Mouse (Mus musculus): ENCODE data around the gene Il1rapl2. TPM values are rescaled to one million over a fixed set of nuclear protein-coding genes. Genes with fewer than 3 reads are reported as not detected.

Il1rapl2 gene
- total RNA-seq (2012; rRNA removed): not detected in 2 replicates

DNA sequence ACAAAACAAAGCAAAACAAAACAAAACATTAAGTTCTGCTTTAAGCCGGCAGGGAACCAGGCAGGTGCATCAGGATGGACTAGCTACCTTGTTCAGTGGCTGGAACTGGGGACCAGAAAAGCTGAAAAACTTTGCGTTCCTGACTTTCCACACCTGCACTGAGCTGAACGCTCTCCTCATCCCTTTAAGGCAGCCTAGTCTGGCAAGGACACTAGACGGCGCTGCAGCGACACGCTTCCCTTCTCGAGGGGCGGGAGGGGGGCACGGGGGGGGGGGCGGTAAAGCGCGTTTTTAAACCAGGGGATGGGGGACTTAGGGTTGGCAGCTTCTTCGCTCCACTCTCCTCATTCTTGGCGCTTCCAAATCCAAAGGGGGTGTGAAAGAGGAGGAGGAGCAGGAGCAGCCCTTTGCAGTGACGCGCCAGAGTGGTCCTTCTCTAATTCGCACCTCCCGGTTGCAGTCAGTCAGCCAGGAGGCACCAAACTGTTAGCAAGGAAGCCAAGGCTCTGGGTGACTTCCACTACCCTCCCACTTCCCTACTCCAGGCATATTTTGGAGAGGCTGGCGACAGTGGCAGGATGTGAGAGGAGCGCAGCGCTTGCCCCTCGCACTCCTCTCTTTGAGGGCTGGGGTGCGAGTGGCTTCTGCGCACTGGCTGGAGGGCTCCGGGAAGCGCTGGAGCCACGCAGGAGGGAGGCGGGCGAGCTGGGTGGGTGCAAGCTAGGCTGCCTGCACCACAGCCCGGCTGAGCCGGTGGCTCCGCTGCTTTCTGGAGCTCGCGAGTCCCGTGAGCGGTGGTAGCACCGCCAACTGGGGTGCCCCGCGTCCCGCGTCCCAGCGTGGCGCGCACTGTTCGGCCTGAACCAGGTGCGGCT, at the start of gene Il1rapl2:
Gene Il1rapl2 (plus strand): TSS at position 288 of the 875 bp plus-strand sequence.
- H3K9ac ChIP-seq (ENCODE audit: insufficient read depth, low read depth, low read length, poor library complexity, severe bottlenecking): 0 out of 2 replicates have a peak within 1 kb of the TSS, but pooled peaks have one; percentile 42
- TF ChIP-seq ZC3H11A (IDR thresholded peaks at IDR 0.05; ENCODE audit: borderline replicate concordance, low read depth, low read length): no peak
- no peak for TF ChIP-seq CHD2 (IDR thresholded peaks at IDR 0.05; ENCODE audit: low read depth, low read length)
- TF ChIP-seq MAFK (IDR thresholded peaks at IDR 0.05; ENCODE audit: insufficient read depth, low read depth, low read length): no peak
- no peak for TF ChIP-seq HCFC1 (IDR thresholded peaks at IDR 0.05; ENCODE audit: borderline replicate concordance, insufficient read depth, low read length)
- TF ChIP-seq ZNF384 (IDR thresholded peaks at IDR 0.05; ENCODE audit: low read depth, low read length): no peak

GRCm38 (mm10) chrX:137548348-137548747, 22.1 kb upstream of the Il1rapl2 start:
- in situ Hi-C loops (cut with MboI; ENCODE audit: low sequenced_read_pairs in 2 of 2, unreplicated experiment in 2 of 2): no loop called here
- Histone ChIP-seq H3K36me3 (ENCODE audit: control insufficient read depth, insufficient read depth, low read length, poor library complexity, severe bottlenecking) (no peaks in the 10 kb centered on the region), H3K27ac (ENCODE audit: insufficient read depth, low read depth, low read length, poor library complexity, severe bottlenecking) (no peak overlapping the region), H3K9me3 (ENCODE audit: control insufficient read depth, insufficient read depth, low read depth, low read length) (no peaks in the 10 kb centered on the region), H3K9ac (ENCODE audit: insufficient read depth, low read depth, low read length, poor library complexity, severe bottlenecking) (no peak overlapping the region), H3K4me3 (ENCODE audit: insufficient read depth in 1 of 2, low read depth in 1 of 2, low read length in 2 of 2, poor library complexity in 1 of 2, severe bottlenecking in 1 of 2) (no peak overlapping the region), H3K4me1 (ENCODE audit: control insufficient read depth in 2 of 2, insufficient read depth in 2 of 2, low read length in 2 of 2, poor library complexity in 1 of 2) (no peaks in the 10 kb centered on the region)
- DNase-seq (ENCODE audit: low read depth, low spot score): no peak
- TF ChIP-seq ZNF384 (IDR thresholded peaks at IDR 0.05; ENCODE audit: low read depth, low read length) (no peak), HCFC1 (IDR thresholded peaks at IDR 0.05; ENCODE audit: borderline replicate concordance, insufficient read depth, low read length) (no peak), ZC3H11A (IDR thresholded peaks at IDR 0.05; ENCODE audit: borderline replicate concordance, low read depth, low read length) (no peak), CHD2 (IDR thresholded peaks at IDR 0.05; ENCODE audit: low read depth, low read length) (no peak), MAFK (IDR thresholded peaks at IDR 0.05; ENCODE audit: insufficient read depth, low read depth, low read length) (peak; percentile 60)

More for the DNA sequence above, at the start of gene Il1rapl2:
- no peaks in the 10 kb centered on the region for H3K4me1 ChIP-seq (ENCODE audit: control insufficient read depth in 2 of 2, insufficient read depth in 2 of 2, low read length in 2 of 2, poor library complexity in 1 of 2)
- no peaks in the 10 kb centered on the region for H3K9me3 ChIP-seq (ENCODE audit: control insufficient read depth, insufficient read depth, low read depth, low read length)
- DNase-seq (ENCODE audit: low read depth, low spot score): no peak
- H3K4me3 ChIP-seq (ENCODE audit: insufficient read depth in 1 of 2, low read depth in 1 of 2, low read length in 2 of 2, poor library complexity in 1 of 2, severe bottlenecking in 1 of 2): peak within 1 kb of the TSS; percentile 63 to 71
- no peaks in the 10 kb centered on the region for H3K36me3 ChIP-seq (ENCODE audit: control insufficient read depth, insufficient read depth, low read length, poor library complexity, severe bottlenecking)
- no peak within 1 kb of the TSS for H3K27ac ChIP-seq (ENCODE audit: insufficient read depth, low read depth, low read length, poor library complexity, severe bottlenecking)
- in situ Hi-C loops (cut with MboI; ENCODE audit: low sequenced_read_pairs in 2 of 2, unreplicated experiment in 2 of 2): no loop called here

- in situ Hi-C loops (cut with MboI; ENCODE audit: low sequenced_read_pairs in 2 of 2, unreplicated experiment in 2 of 2): no loop called here
- Histone ChIP-seq H3K9me3 (ENCODE audit: control insufficient read depth, insufficient read depth, low read depth, low read length) (no peaks in the 10 kb centered on the region), H3K27ac (ENCODE audit: insufficient read depth, low read depth, low read length, poor library complexity, severe bottlenecking) (no peak overlapping the region), H3K9ac (ENCODE audit: insufficient read depth, low read depth, low read length, poor library complexity, severe bottlenecking) (no peak overlapping the region), H3K4me3 (ENCODE audit: insufficient read depth in 1 of 2, low read depth in 1 of 2, low read length in 2 of 2, poor library complexity in 1 of 2, severe bottlenecking in 1 of 2) (no peak overlapping the region), H3K36me3 (ENCODE audit: control insufficient read depth, insufficient read depth, low read length, poor library complexity, severe bottlenecking) (no peaks in the 10 kb centered on the region), H3K4me1 (ENCODE audit: control insufficient read depth in 2 of 2, insufficient read depth in 2 of 2, low read length in 2 of 2, poor library complexity in 1 of 2) (no peaks in the 10 kb centered on the region)
- TF ChIP-seq CHD2 (IDR thresholded peaks at IDR 0.05; ENCODE audit: low read depth, low read length) (no peak), MAFK (IDR thresholded peaks at IDR 0.05; ENCODE audit: insufficient read depth, low read depth, low read length) (no peak), ZNF384 (IDR thresholded peaks at IDR 0.05; ENCODE audit: low read depth, low read length) (no peak), ZC3H11A (IDR thresholded peaks at IDR 0.05; ENCODE audit: borderline replicate concordance, low read depth, low read length) (no peak), HCFC1 (IDR thresholded peaks at IDR 0.05; ENCODE audit: borderline replicate concordance, insufficient read depth, low read length) (no peak)
- no peak for DNase-seq (ENCODE audit: low read depth, low spot score)
Observed at GRCm38 (mm10) chrX:137569472-137570188, 778 bp upstream of the Il1rapl2 start.

DNA sequence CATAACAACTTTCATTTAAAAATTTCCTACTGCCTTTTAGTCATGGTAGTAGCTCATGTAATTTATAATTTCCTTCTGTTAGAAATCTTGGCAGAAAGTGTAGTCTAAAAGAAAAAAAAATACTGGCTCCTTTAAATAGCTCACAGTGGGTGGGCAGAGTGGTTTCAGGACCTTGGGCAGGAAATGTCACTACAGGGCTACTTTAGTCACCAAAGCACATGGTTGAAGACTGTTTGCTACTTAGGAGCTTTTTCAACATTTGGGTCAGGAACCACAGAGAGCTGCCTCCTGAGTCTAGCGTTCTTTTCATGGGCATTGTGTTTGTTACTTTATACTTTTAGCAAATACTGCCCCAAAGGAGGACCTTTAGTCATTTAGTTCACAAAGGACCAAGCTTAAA, 12.2 kb downstream of the Il1rapl2 start:
- H3K9me3 ChIP-seq (ENCODE audit: control insufficient read depth, insufficient read depth, low read depth, low read length): no peaks in the 10 kb centered on the region
- H3K27ac ChIP-seq (ENCODE audit: insufficient read depth, low read depth, low read length, poor library complexity, severe bottlenecking): no peak overlapping the region
- no peak overlapping the region for H3K9ac ChIP-seq (ENCODE audit: insufficient read depth, low read depth, low read length, poor library complexity, severe bottlenecking)
- DNase-seq (ENCODE audit: low read depth, low spot score): no peak
- in situ Hi-C loops (cut with MboI; ENCODE audit: low sequenced_read_pairs in 2 of 2, unreplicated experiment in 2 of 2): loop anchor here in 1 of 2 experiments (25.0 kb wide), 1 partner anchor 95 kb away; no protein-coding TSS in a partner anchor
- no peaks in the 10 kb centered on the region for H3K36me3 ChIP-seq (ENCODE audit: control insufficient read depth, insufficient read depth, low read length, poor library complexity, severe bottlenecking)
- H3K4me3 ChIP-seq (ENCODE audit: insufficient read depth in 1 of 2, low read depth in 1 of 2, low read length in 2 of 2, poor library complexity in 1 of 2, severe bottlenecking in 1 of 2): no peak overlapping the region
- no peaks in the 10 kb centered on the region for H3K4me1 ChIP-seq (ENCODE audit: control insufficient read depth in 2 of 2, insufficient read depth in 2 of 2, low read length in 2 of 2, poor library complexity in 1 of 2)
- TF ChIP-seq CHD2 (IDR thresholded peaks at IDR 0.05; ENCODE audit: low read depth, low read length) (no peak), ZC3H11A (IDR thresholded peaks at IDR 0.05; ENCODE audit: borderline replicate concordance, low read depth, low read length) (no peak), ZNF384 (IDR thresholded peaks at IDR 0.05; ENCODE audit: low read depth, low read length) (no peak), MAFK (IDR thresholded peaks at IDR 0.05; ENCODE audit: insufficient read depth, low read depth, low read length) (no peak), HCFC1 (IDR thresholded peaks at IDR 0.05; ENCODE audit: borderline replicate concordance, insufficient read depth, low read length) (no peak)

All from ES-E14 (cell line).